Mouse (Mus musculus) forebrain, embryonic 16.5 days (tissue): ENCODE measurements at regions not wholly inside any gene's neighbourhood (a gene's known extent, or its start where the extent isn't known, plus 50 kb on each side); places are given as distances from the start of the nearest gene placed in this dataset.

Experiments
- ATAC-seq: fragments of 200-750 bp; cut with Nextera tagmentation; 2 replicates; pipeline ENCODE4 v1.8.0; 2017; ENCODE audit warnings: mild to moderate bottlenecking, moderate library complexity
- H3K27ac ChIP-seq: fragments of 300-500 bp; sonication (generic); 2 replicates; pipeline ENCODE4 v1.5.1; 2014; ENCODE audit warnings: low read length, control low read depth
- H3K27me3 ChIP-seq: fragments of 300-500 bp; sonication (generic); replicated peaks from 2 replicates; pipeline ENCODE4 v1.6.1; 2014; ENCODE audit warnings: low read length; ENCODE audit not compliant: control insufficient read depth, insufficient read depth
- H3K36me3 ChIP-seq: fragments of 300-500 bp; sonication (generic); 2 replicates; pipeline ENCODE4 v1.6.1; 2014; ENCODE audit not compliant: control insufficient read depth, insufficient read depth
- H3K4me1 ChIP-seq: fragments of 300-500 bp; sonication (generic); replicated peaks from 2 replicates; pipeline ENCODE4 v1.6.1; 2014; ENCODE audit warnings: low read length; ENCODE audit not compliant: control insufficient read depth, insufficient read depth
- H3K4me2 ChIP-seq: fragments of 300-500 bp; sonication (generic); 2 replicates; pipeline ENCODE4 v1.6.1; 2014; ENCODE audit warnings: mild to moderate bottlenecking, low read length, control low read depth
- H3K4me3 ChIP-seq: fragments of 300-500 bp; sonication (generic); replicated peaks from 2 replicates; pipeline ENCODE4 v1.5.1; 2014; ENCODE audit warnings: mild to moderate bottlenecking, low read length, control low read depth
- H3K9ac ChIP-seq: fragments of 300-500 bp; sonication (generic); replicated peaks from 2 replicates; pipeline ENCODE4 v1.6.1; 2014; ENCODE audit warnings: low read depth, low read length, control low read depth
- H3K9me3 ChIP-seq: fragments of 300-500 bp; sonication (generic); 2 replicates; pipeline ENCODE4 v1.6.1; 2016; ENCODE audit warnings: low read length; ENCODE audit not compliant: control insufficient read depth
- WGBS: fragments of 180-500 bp; shearing (Covaris S2); extraction: QIAGEN DNeasy Blood & Tissue Kit; methylation state at CpG from one replicate; pipeline ENCODE4 v1.1.7; 2014; 5-methylcytosine and 5-hydroxymethylcytosine counted together

DNA sequence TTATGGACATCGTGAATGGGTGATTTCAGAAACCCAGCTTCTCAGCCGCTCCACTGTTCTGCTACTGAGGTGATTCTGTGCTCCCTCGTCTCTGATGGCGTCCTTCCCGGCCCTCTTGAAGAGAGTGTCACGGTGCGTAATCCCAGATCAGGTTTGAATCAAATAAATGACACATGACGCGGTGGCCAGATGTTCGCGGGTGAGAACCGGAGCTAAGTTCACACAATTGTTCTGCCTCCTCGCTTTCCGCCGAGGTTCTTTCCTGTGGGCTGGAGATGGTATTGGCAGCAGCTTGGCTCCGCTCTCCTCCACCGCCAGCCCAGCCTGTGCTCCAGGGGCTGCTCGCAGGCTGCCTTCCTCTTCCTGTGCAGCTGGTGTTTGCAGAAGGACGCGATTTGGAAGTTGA, 142.7 kb downstream of the Kdr start:
- Histone ChIP-seq H3K4me1 (0 out of 2 replicates have a peak, but pooled peaks cover 4% of the 10 kb centered on the region), H3K27me3 (no peaks in the 10 kb centered on the region), H3K9me3 (no peaks in the 10 kb centered on the region), H3K27ac (no peak overlapping the region; the same call in 1 of the 2 replicates), H3K36me3 (no peaks in the 10 kb centered on the region), H3K4me3 (no peak overlapping the region), H3K4me2 (peak overlapping the region; percentile 5; the same call in 1 of the 2 replicates), H3K9ac (no peak overlapping the region; the same call in 1 of the 2 replicates)
- WGBS = 73% methylated on average over 20 of the region's 20 CpGs
- ATAC-seq = no peak

- peak overlapping the region; percentile 25; the same call in 1 of the 2 replicates for H3K27ac ChIP-seq
- no peak overlapping the region; the same call in 1 of the 2 replicates for H3K9ac ChIP-seq
- H3K4me3 ChIP-seq = no peak overlapping the region
- no peaks in the 10 kb centered on the region for H3K9me3 ChIP-seq
- no peak overlapping the region; the same call in 1 of the 2 replicates for H3K4me2 ChIP-seq
- H3K27me3 ChIP-seq = no peaks in the 10 kb centered on the region
- no peaks in the 10 kb centered on the region for H3K36me3 ChIP-seq
- H3K4me1 ChIP-seq = 0 out of 2 replicates have a peak, but pooled peaks cover 4% of the 10 kb centered on the region
- 63% methylated on average over 17 of the region's 17 CpGs for WGBS
- 0 out of 2 replicates have a peak, but pooled peaks have one; percentile 18 for ATAC-seq
Measured at GRCm38 (mm10) chr5:75834766-75835555, 143.3 kb downstream of the Kdr start.

- Histone ChIP-seq H3K4me1 (0 out of 2 replicates have a peak, but pooled peaks cover 4% of the 10 kb centered on the region), H3K4me2 (no peak overlapping the region), H3K9ac (no peak overlapping the region), H3K27ac (no peak overlapping the region), H3K4me3 (no peak overlapping the region), H3K36me3 (no peaks in the 10 kb centered on the region), H3K27me3 (no peaks in the 10 kb centered on the region), H3K9me3 (no peaks in the 10 kb centered on the region)
- 98% methylated on average over 5 of the region's 5 CpGs for WGBS
- no peak for ATAC-seq
Measured at GRCm38 (mm10) chr5:75832341-75832740, 145.9 kb downstream of the Kdr start.

DNA sequence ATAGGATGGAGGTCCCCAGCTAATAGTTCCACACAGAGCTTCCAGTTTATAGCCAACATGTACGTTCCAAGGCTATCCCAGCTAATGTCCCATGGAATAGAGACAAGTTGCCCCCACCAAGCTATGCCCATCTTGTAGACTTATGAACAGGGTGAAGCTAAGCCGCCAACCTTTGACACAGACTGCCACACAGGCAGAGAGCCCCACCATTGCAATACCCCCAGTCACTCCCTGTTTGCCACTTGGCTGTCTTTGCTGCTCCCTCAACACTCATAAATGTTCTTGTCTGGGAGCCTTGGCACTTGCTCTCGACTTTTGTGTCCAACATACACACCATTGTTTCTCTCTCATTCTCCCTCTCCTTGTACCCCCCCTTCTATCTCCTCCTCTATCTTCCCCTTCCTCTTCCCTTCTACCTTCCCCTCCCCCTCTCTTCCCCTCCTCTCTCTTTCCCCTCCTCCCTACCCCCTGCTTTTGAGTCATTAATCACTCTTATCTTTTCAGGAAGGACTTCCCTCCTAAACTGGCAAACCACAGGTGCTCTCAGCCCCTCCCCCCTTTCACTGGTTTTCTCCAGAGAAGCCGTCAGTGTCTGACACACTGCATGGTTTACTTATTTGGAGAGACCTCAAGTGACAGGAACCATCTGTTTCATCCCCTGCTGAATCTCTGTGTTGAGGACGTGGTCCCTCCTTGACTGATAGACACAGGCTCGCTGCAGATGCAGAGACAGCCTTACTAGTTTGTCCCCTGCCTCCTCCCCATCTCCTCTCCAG, 148.2 kb downstream of the Kdr start:
- Histone ChIP-seq H3K4me1 (0 out of 2 replicates have a peak, but pooled peaks cover 4% of the 10 kb centered on the region), H3K27me3 (no peaks in the 10 kb centered on the region), H3K36me3 (no peaks in the 10 kb centered on the region), H3K4me3 (no peak overlapping the region), H3K4me2 (no peak overlapping the region), H3K9ac (no peak overlapping the region), H3K27ac (no peak overlapping the region), H3K9me3 (no peaks in the 10 kb centered on the region)
- ATAC-seq = 0 out of 2 replicates have a peak, but pooled peaks have one; percentile 26
- 54% methylated on average over 6 of the region's 6 CpGs for WGBS

- H3K36me3 ChIP-seq = no peaks in the 10 kb centered on the region
- ATAC-seq = no peak
- no peaks in the 10 kb centered on the region for H3K4me1 ChIP-seq
- H3K9me3 ChIP-seq = no peaks in the 10 kb centered on the region
- no peak overlapping the region for H3K4me3 ChIP-seq
- no peak overlapping the region for H3K27ac ChIP-seq
- no peaks in the 10 kb centered on the region for H3K27me3 ChIP-seq
- WGBS = 90% methylated on average over 5 of the region's 5 CpGs
- H3K4me2 ChIP-seq = no peak overlapping the region
- no peak overlapping the region for H3K9ac ChIP-seq
Measured at GRCm38 (mm10) chr5:75828332-75828731, 149.9 kb downstream of the Kdr start.

- Histone ChIP-seq H3K4me1 (no peaks in the 10 kb centered on the region), H3K36me3 (no peaks in the 10 kb centered on the region), H3K27ac (no peak overlapping the region), H3K9ac (no peak overlapping the region), H3K9me3 (no peaks in the 10 kb centered on the region), H3K4me3 (no peak overlapping the region), H3K4me2 (no peak overlapping the region), H3K27me3 (no peaks in the 10 kb centered on the region)
- 88% methylated on average over 10 of the region's 10 CpGs for WGBS
- ATAC-seq = no peak
Measured at GRCm38 (mm10) chr5:75826283-75827098, 151.8 kb downstream of the Kdr start.

DNA sequence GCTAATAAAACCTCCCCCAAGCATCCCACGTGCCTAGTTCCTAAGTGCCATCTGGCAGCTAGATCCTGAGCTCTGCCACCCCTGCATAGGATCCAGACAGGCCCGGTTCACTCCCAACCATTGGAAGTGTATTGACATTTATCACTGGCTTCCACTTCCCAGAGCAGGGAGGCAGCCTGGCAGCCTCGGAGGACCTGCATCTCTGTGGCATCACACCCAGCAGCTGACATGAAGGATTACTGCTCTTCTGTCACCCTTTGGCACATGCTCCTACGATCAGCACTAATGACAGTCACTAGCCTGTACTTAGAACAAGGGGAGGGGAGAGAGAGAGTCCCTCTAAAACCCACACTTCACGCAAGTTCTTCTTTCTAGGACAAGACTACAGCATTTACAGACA, 152.7 kb downstream of the Kdr start:
- Histone ChIP-seq H3K9me3 (no peaks in the 10 kb centered on the region), H3K27me3 (no peaks in the 10 kb centered on the region), H3K4me1 (no peaks in the 10 kb centered on the region), H3K4me2 (no peak overlapping the region), H3K27ac (no peak overlapping the region), H3K4me3 (no peak overlapping the region), H3K36me3 (no peaks in the 10 kb centered on the region), H3K9ac (no peak overlapping the region)
- ATAC-seq = no peak
- WGBS = 59% methylated on average over 5 of the region's 5 CpGs

DNA sequence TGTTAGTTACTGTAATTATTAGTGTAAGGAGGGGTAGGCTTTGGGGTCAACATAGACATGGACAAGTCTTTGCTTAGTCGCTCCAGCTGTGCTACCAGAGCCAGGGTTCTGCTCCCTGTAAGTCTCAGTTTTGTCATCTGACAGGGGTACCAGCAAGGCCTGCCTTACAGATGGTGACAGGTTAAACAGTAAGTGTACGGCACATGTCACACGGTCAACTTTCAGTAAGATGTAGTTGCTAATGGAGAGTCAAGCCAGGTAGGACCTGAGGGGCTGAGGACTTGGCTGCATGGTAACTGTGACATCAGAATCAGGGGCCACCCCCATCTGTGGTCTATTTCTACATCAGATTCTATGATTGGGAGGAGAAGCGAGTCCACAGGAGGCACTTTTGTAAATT, 153.6 kb downstream of the Kdr start:
- Histone ChIP-seq H3K4me3 (no peak overlapping the region), H3K4me1 (no peaks in the 10 kb centered on the region), H3K4me2 (no peak overlapping the region), H3K27ac (no peak overlapping the region), H3K9ac (no peak overlapping the region), H3K27me3 (no peaks in the 10 kb centered on the region), H3K9me3 (no peaks in the 10 kb centered on the region), H3K36me3 (no peaks in the 10 kb centered on the region)
- 93% methylated on average over 4 of the region's 4 CpGs for WGBS
- no peak for ATAC-seq

- H3K4me2 ChIP-seq = no peak overlapping the region
- no peaks in the 10 kb centered on the region for H3K27me3 ChIP-seq
- 91% methylated on average over 3 of the region's 3 CpGs for WGBS
- ATAC-seq = no peak
- no peaks in the 10 kb centered on the region for H3K4me1 ChIP-seq
- no peak overlapping the region for H3K4me3 ChIP-seq
- no peaks in the 10 kb centered on the region for H3K36me3 ChIP-seq
- H3K9ac ChIP-seq = no peak overlapping the region
- no peaks in the 10 kb centered on the region for H3K9me3 ChIP-seq
- H3K27ac ChIP-seq = no peak overlapping the region
Measured at GRCm38 (mm10) chr5:75823646-75824045, 154.6 kb downstream of the Kdr start.
